Mouse (Mus musculus) adrenal gland, adult (tissue): ENCODE data around the gene Il21r.

Source experiments
- DNase-seq, 2 experiments: peaks; one replicate each; pipeline ENCODE4 v3.0.0; 2022 to 2023; ENCODE audit warnings: low spot score in 1 of 2; ENCODE audit not compliant: inconsistent age in 2 of 2

The Il21r gene

GRCm38 (mm10) chr7:125600136-125600535 lies 3.1 kb upstream of the Il21r start:
- no peak for DNase-seq

- no peak for DNase-seq
Observed at GRCm38 (mm10) chr7:125600612-125601279, 2.5 kb upstream of the Il21r start.

GRCm38 (mm10) chr7:125601280-125601670 lies 2.0 kb upstream of the Il21r start:
- no peak for DNase-seq

- no peak for DNase-seq
Observed at GRCm38 (mm10) chr7:125601821-125602448, 1.3 kb upstream of the Il21r start.

GRCm38 (mm10) chr7:125604362-125605319 lies 1.4 kb downstream of the Il21r start:
- no peak for DNase-seq

- no peak for DNase-seq
Observed at GRCm38 (mm10) chr7:125605725-125606139, 2.5 kb downstream of the Il21r start.

GRCm38 (mm10) chr7:125606265-125607164 lies 3.3 kb downstream of the Il21r start:
- no peak for DNase-seq

- no peak for DNase-seq
Observed at GRCm38 (mm10) chr7:125607384-125608182, 4.4 kb downstream of the Il21r start.

GRCm38 (mm10) chr7:125608183-125608688 lies 5.0 kb downstream of the Il21r start:
- DNase-seq, result no peak

- DNase-seq, result no peak
Observed at GRCm38 (mm10) chr7:125613579-125613978, 10.3 kb downstream of the Il21r start.

GRCm38 (mm10) chr7:125615453-125615852 lies 12.2 kb downstream of the Il21r start:
- no peak for DNase-seq

- DNase-seq, result no peak
Observed at GRCm38 (mm10) chr7:125618016-125618415, 14.8 kb downstream of the Il21r start.

- DNase-seq, result no peak
Observed at GRCm38 (mm10) chr7:125620077-125620476, 16.8 kb downstream of the Il21r start.

- no peak for DNase-seq
Observed at GRCm38 (mm10) chr7:125622741-125623685, 19.8 kb downstream of the Il21r start.

- no peak for DNase-seq
Observed at GRCm38 (mm10) chr7:125625219-125625618, 22.0 kb downstream of the Il21r start.

GRCm38 (mm10) chr7:125625829-125626228 lies 22.6 kb downstream of the Il21r start:
- DNase-seq, result no peak

- no peak for DNase-seq
Observed at GRCm38 (mm10) chr7:125630317-125630716, 27.1 kb downstream of the Il21r start.

- no peak for DNase-seq
Observed at GRCm38 (mm10) chr7:125630989-125631388, 27.8 kb downstream of the Il21r start.
